Mouse (Mus musculus): ENCODE measurements around the gene Nxph3. TPM values are rescaled to one million over a fixed set of nuclear protein-coding genes. Genes with fewer than 3 reads are reported as not detected.

Nxph3 gene
- polyA plus RNA-seq, 2 experiments: 0.08 TPM; not detected in 1

- H3K9ac ChIP-seq (replicated peaks): no peak overlapping the region
- peaks cover 17% of the 10 kb centered on the region for H3K36me3 ChIP-seq (replicated peaks; ENCODE audit: control insufficient read depth, insufficient read depth, low read depth)
- DNase-seq (ENCODE audit: low read depth in 3 of 3, low spot score in 3 of 3) (no peak), ATAC-seq (ENCODE audit: insufficient read depth) (no peak)
- no peak overlapping the region for H3K4me2 ChIP-seq (ENCODE audit: low read depth)
- 89% methylated on average over 2 of the region's 2 CpGs for WGBS (ENCODE audit: insufficient replicate concordance)
- TF ChIP-seq CTCF (IDR thresholded peaks at IDR 0.05; ENCODE audit: low read depth) (no peak), EP300 (IDR thresholded peaks at IDR 0.05; ENCODE audit: low read depth) (no peak)
- H3K4me3 ChIP-seq (ENCODE audit: insufficient read depth in 1 of 2, low read depth in 2 of 2, low read length in 2 of 2): no peak overlapping the region
- H3K4me1 ChIP-seq (replicated peaks; ENCODE audit: control insufficient read depth in 2 of 2, insufficient read depth in 2 of 2, low read length in 1 of 2): no peaks in the 10 kb centered on the region
- no peak overlapping the region for H3K27ac ChIP-seq
- no peaks in the 10 kb centered on the region for H3K27me3 ChIP-seq (ENCODE audit: control insufficient read depth, insufficient read depth, low read length)
- no peaks in the 10 kb centered on the region for H3K9me3 ChIP-seq (ENCODE audit: control insufficient read depth, low read length)
Measured at GRCm38 (mm10) chr11:95472942-95473341, 41.4 kb downstream of the Nxph3 start.

GRCm38 (mm10) chr11:95467731-95468130, 46.6 kb downstream of the Nxph3 start:
- H3K4me2 ChIP-seq (ENCODE audit: low read depth): no peak overlapping the region

GRCm38 (mm10) chr11:95462168-95462567, 52.2 kb downstream of the Nxph3 start:
- Histone ChIP-seq H3K27me3 (ENCODE audit: control insufficient read depth, insufficient read depth, low read length) (no peaks in the 10 kb centered on the region), H3K4me3 (ENCODE audit: insufficient read depth in 1 of 2, low read depth in 2 of 2, low read length in 2 of 2) (no peak overlapping the region), H3K9ac (replicated peaks) (no peak overlapping the region), H3K9me3 (ENCODE audit: control insufficient read depth, low read length) (no peaks in the 10 kb centered on the region), H3K4me2 (ENCODE audit: low read depth) (no peak overlapping the region), H3K27ac (no peak overlapping the region), H3K36me3 (replicated peaks; ENCODE audit: control insufficient read depth, insufficient read depth, low read depth) (no peaks in the 10 kb centered on the region; the same call in 1 of the 2 replicates), H3K4me1 (replicated peaks; ENCODE audit: control insufficient read depth in 2 of 2, insufficient read depth in 2 of 2, low read length in 1 of 2) (no peaks in the 10 kb centered on the region; a peak in 1 of 4 replicates)
- DNase-seq (ENCODE audit: low read depth in 3 of 3, low spot score in 3 of 3) (no peak), ATAC-seq (ENCODE audit: insufficient read depth) (no peak)
- TF ChIP-seq EP300 (IDR thresholded peaks at IDR 0.05; ENCODE audit: low read depth): no peak
- TF ChIP-seq CTCF (IDR thresholded peaks at IDR 0.05; ENCODE audit: low read depth): no peak
- whole genome bisulfite sequencing (ENCODE audit: insufficient replicate concordance): 86% methylated on average over 3 of the region's 3 CpGs

More at GRCm38 (mm10) chr11:95467731-95468130, 46.6 kb downstream of the Nxph3 start:
- peaks cover 8% of the 10 kb centered on the region for H3K36me3 ChIP-seq (replicated peaks; ENCODE audit: control insufficient read depth, insufficient read depth, low read depth)
- DNase-seq (ENCODE audit: low read depth in 3 of 3, low spot score in 3 of 3): no peak
- no peaks in the 10 kb centered on the region for H3K27me3 ChIP-seq (ENCODE audit: control insufficient read depth, insufficient read depth, low read length)
- H3K4me1 ChIP-seq (replicated peaks; ENCODE audit: control insufficient read depth in 2 of 2, insufficient read depth in 2 of 2, low read length in 1 of 2): no peaks in the 10 kb centered on the region
- no peak overlapping the region for H3K9ac ChIP-seq (replicated peaks)
- no peak for TF ChIP-seq EP300 (IDR thresholded peaks at IDR 0.05; ENCODE audit: low read depth)
- H3K9me3 ChIP-seq (ENCODE audit: control insufficient read depth, low read length): no peaks in the 10 kb centered on the region
- no peak overlapping the region for H3K27ac ChIP-seq
- WGBS (ENCODE audit: insufficient replicate concordance): 74% methylated on average over 1 of the region's 1 CpGs
- H3K4me3 ChIP-seq (ENCODE audit: insufficient read depth in 1 of 2, low read depth in 2 of 2, low read length in 2 of 2): no peak overlapping the region
- ATAC-seq (ENCODE audit: insufficient read depth): no peak

GRCm38 (mm10) chr11:95460872-95461271, 53.5 kb downstream of the Nxph3 start:
- Histone ChIP-seq H3K4me1 (replicated peaks; ENCODE audit: control insufficient read depth in 2 of 2, insufficient read depth in 2 of 2, low read length in 1 of 2) (no peaks in the 10 kb centered on the region; a peak in 1 of 4 replicates), H3K27ac (no peak overlapping the region), H3K27me3 (ENCODE audit: control insufficient read depth, insufficient read depth, low read length) (no peaks in the 10 kb centered on the region), H3K4me3 (ENCODE audit: insufficient read depth in 1 of 2, low read depth in 2 of 2, low read length in 2 of 2) (no peak overlapping the region), H3K4me2 (ENCODE audit: low read depth) (no peak overlapping the region), H3K9me3 (ENCODE audit: control insufficient read depth, low read length) (no peaks in the 10 kb centered on the region), H3K9ac (replicated peaks) (no peak overlapping the region), H3K36me3 (replicated peaks; ENCODE audit: control insufficient read depth, insufficient read depth, low read depth) (no peaks in the 10 kb centered on the region)
- ATAC-seq (ENCODE audit: insufficient read depth) (no peak), DNase-seq (ENCODE audit: low read depth in 3 of 3, low spot score in 3 of 3) (no peak)
- TF ChIP-seq CTCF (IDR thresholded peaks at IDR 0.05; ENCODE audit: low read depth) (no peak), EP300 (IDR thresholded peaks at IDR 0.05; ENCODE audit: low read depth) (no peak)
- WGBS (ENCODE audit: insufficient replicate concordance): 61% methylated on average over 2 of the region's 2 CpGs

Other genes starting within 250 kb of the Nxph3 start
- gene Kat7, start 204.3 kb downstream of the Nxph3 start, polyA plus RNA-seq (2012; rRNA removed): 16.3 and 19.4 TPM in 2 replicates
- gene Kat7, start 204.3 kb downstream of the Nxph3 start, polyA plus RNA-seq (2014; fragmentation: Nextera tagmentation; extraction: Ambion mirVana): 23.6 and 26.7 TPM in 2 replicates
- gene Fam117a, start 177.6 kb downstream of the Nxph3 start, polyA plus RNA-seq (2012; rRNA removed): 103 and 114 TPM in 2 replicates
- 71.6 and 80.9 TPM in 2 replicates for gene Fam117a, start 177.6 kb downstream of the Nxph3 start, polyA plus RNA-seq (2014; fragmentation: Nextera tagmentation; extraction: Ambion mirVana)
- gene Slc35b1, start 129.9 kb downstream of the Nxph3 start, polyA plus RNA-seq (2012; rRNA removed): 24.1 and 24.6 TPM in 2 replicates
- gene Slc35b1, start 129.9 kb downstream of the Nxph3 start, polyA plus RNA-seq (2014; fragmentation: Nextera tagmentation; extraction: Ambion mirVana): 37.4 and 44.9 TPM in 2 replicates
- gene Spop, start 100.5 kb downstream of the Nxph3 start, polyA plus RNA-seq (2012; rRNA removed): 18.8 and 22.0 TPM in 2 replicates
- 31.8 and 36.2 TPM in 2 replicates for gene Spop, start 100.5 kb downstream of the Nxph3 start, polyA plus RNA-seq (2014; fragmentation: Nextera tagmentation; extraction: Ambion mirVana)
- gene Ngfr, start 73.2 kb upstream of the Nxph3 start, polyA plus RNA-seq (2012; rRNA removed): 2.1 and 2.3 TPM in 2 replicates
- gene Ngfr, start 73.2 kb upstream of the Nxph3 start, polyA plus RNA-seq (2014; fragmentation: Nextera tagmentation; extraction: Ambion mirVana): 1.1 and 1.2 TPM in 2 replicates
- gene Phb, start 152.4 kb upstream of the Nxph3 start, polyA plus RNA-seq (2012; rRNA removed): 90.4 and 124 TPM in 2 replicates
- 148 and 153 TPM in 2 replicates for gene Phb, start 152.4 kb upstream of the Nxph3 start, polyA plus RNA-seq (2014; fragmentation: Nextera tagmentation; extraction: Ambion mirVana)
- 5.3 and 5.4 TPM in 2 replicates for gene Zfp652, start 198.1 kb upstream of the Nxph3 start, polyA plus RNA-seq (2012; rRNA removed)
- 3.2 and 3.7 TPM in 2 replicates for gene Zfp652, start 198.1 kb upstream of the Nxph3 start, polyA plus RNA-seq (2014; fragmentation: Nextera tagmentation; extraction: Ambion mirVana)
- gene B130006D01Rik, start 209.0 kb upstream of the Nxph3 start, polyA plus RNA-seq (2012; rRNA removed): 0.09 and 0.11 TPM in 2 replicates
- gene B130006D01Rik, start 209.0 kb upstream of the Nxph3 start, polyA plus RNA-seq (2014; fragmentation: Nextera tagmentation; extraction: Ambion mirVana): 0.25 and 0.27 TPM in 2 replicates

Data from liver, embryonic 14.5 days (tissue).